Mouse (Mus musculus) MEL (cell line): Measurements from ENCODE around the gene Rasl11b.

Experiments
- CHD1 ChIP-seq: IDR thresholded peaks from 2 replicates; pipeline ENCODE4 v1.6.1; 2012; ENCODE audit warnings: low read depth, mild to moderate bottlenecking, inconsistent platforms, low read length, improper control_type of control experiment
- CTCF ChIP-seq, 3 experiments: IDR thresholded peaks in 2 of 3; conservative IDR thresholded peaks in 1 of 3; 2 replicates each; pipeline ENCODE4 v1.5.1; 2011 to 2012; ENCODE audit warnings: low read length in 3 of 3, low read depth in 2 of 3, mild to moderate bottlenecking in 2 of 3, improper control_type of control experiment in 1 of 3, inconsistent platforms in 1 of 3, mixed read lengths in 1 of 3, moderate library complexity in 1 of 3; ENCODE audit not compliant: control insufficient read depth in 1 of 3, insufficient read depth in 1 of 3, poor library complexity in 1 of 3, severe bottlenecking in 1 of 3
- EP300 ChIP-seq, 2 experiments: IDR thresholded peaks; 2 replicates each; pipeline ENCODE4 v1.6.1; 2011; ENCODE audit warnings: improper control_type of control experiment in 2 of 2, low read length in 2 of 2, low read depth in 1 of 2, mild to moderate bottlenecking in 1 of 2
- GABPA ChIP-seq: IDR thresholded peaks from 2 replicates; pipeline ENCODE4 v1.6.1; 2012; ENCODE audit warnings: low read depth, mild to moderate bottlenecking, inconsistent platforms, low read length, improper control_type of control experiment, moderate library complexity
- HCFC1 ChIP-seq: IDR thresholded peaks from 2 replicates; pipeline ENCODE4 v1.6.1; 2012; ENCODE audit warnings: low read depth, mild to moderate bottlenecking, inconsistent platforms, low read length, improper control_type of control experiment, moderate library complexity
- JUND ChIP-seq: IDR thresholded peaks from 2 replicates; pipeline ENCODE4 v1.6.1; 2011; ENCODE audit warnings: low read depth, mild to moderate bottlenecking, improper control_type of control experiment, low read length
- MAFK ChIP-seq: IDR thresholded peaks from 2 replicates; pipeline ENCODE4 v1.6.1; 2011; ENCODE audit warnings: low read depth, mild to moderate bottlenecking, low read length, improper control_type of control experiment, borderline replicate concordance
- NELFE ChIP-seq: IDR thresholded peaks from 2 replicates; pipeline ENCODE4 v1.6.1; 2011; ENCODE audit warnings: low read depth, low read length, improper control_type of control experiment
- POLR2A ChIP-seq, 2 experiments: IDR thresholded peaks; 2 replicates each; pipeline ENCODE4 v1.6.1; 2011 to 2012; ENCODE audit warnings: low read length in 2 of 2, mild to moderate bottlenecking in 2 of 2, control low read depth in 1 of 2, improper control_type of control experiment in 1 of 2, low read depth in 1 of 2, moderate library complexity in 1 of 2; ENCODE audit not compliant: control insufficient read depth in 1 of 2, insufficient read depth in 1 of 2, poor library complexity in 1 of 2
- RAD21 ChIP-seq: IDR thresholded peaks from 2 replicates; pipeline ENCODE4 v1.6.1; 2011; ENCODE audit warnings: mild to moderate bottlenecking, low read depth, low read length, improper control_type of control experiment
- SIN3A ChIP-seq: IDR thresholded peaks from 2 replicates; pipeline ENCODE4 v1.6.1; 2012; ENCODE audit warnings: low read length, improper control_type of control experiment, inconsistent platforms
- SMC3 ChIP-seq: IDR thresholded peaks from 2 replicates; pipeline ENCODE4 v1.6.1; 2011; ENCODE audit warnings: low read depth, low read length, improper control_type of control experiment
- TBP ChIP-seq: IDR thresholded peaks from 2 replicates; pipeline ENCODE4 v1.8.0; 2011; ENCODE audit warnings: low read depth, low read length, improper control_type of control experiment
- UBTF ChIP-seq: IDR thresholded peaks from 2 replicates; pipeline ENCODE4 v1.6.1; 2012; ENCODE audit warnings: low read depth, mild to moderate bottlenecking, inconsistent platforms, low read length, improper control_type of control experiment, moderate library complexity, borderline replicate concordance; ENCODE audit not compliant: insufficient read depth

DNA sequence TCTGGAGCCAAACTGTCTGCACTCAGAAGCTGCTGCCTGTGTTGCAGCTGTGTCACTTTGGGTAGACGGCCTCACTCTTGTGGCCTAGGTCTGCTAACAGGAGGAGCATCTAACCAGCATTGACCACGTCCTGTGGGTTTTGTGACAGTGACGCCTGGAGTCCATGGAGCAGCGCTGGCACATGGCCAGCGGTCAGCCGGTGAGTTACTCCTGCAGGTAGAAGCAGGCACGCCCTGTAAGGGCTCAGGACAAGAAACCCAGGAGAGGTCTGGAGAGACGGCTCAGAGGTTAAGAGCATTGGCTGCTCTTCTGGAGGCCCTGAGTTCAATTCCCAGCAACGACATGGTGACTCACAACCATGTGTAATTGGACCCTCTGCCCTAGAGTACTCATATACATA, 10.5 kb upstream of the Rasl11b start:
- TF ChIP-seq SIN3A = no peak
- TF ChIP-seq CTCF (IDR thresholded peaks at IDR 0.05 in 2 of 3, conservative IDR thresholded peaks at IDR 0.05 in 1 of 3; ENCODE audit: control insufficient read depth in 1 of 3, insufficient read depth in 1 of 3, low read depth in 2 of 3, low read length in 3 of 3, poor library complexity in 1 of 3, severe bottlenecking in 1 of 3) = no peak
- no peak for TF ChIP-seq HCFC1
- TF ChIP-seq CHD1 = no peak
- TF ChIP-seq NELFE = no peak
- no peak for TF ChIP-seq SMC3
- no peak for TF ChIP-seq MAFK
- TF ChIP-seq RAD21 = no peak
- no peak for TF ChIP-seq EP300 (IDR thresholded peaks at IDR 0.05; ENCODE audit: low read depth in 1 of 2, low read length in 2 of 2)
- TF ChIP-seq UBTF = no peak
- TF ChIP-seq TBP = no peak
- no peak for TF ChIP-seq GABPA
- no peak for TF ChIP-seq JUND
- TF ChIP-seq POLR2A (IDR thresholded peaks at IDR 0.05; ENCODE audit: control insufficient read depth in 1 of 2, insufficient read depth in 1 of 2, low read depth in 1 of 2, low read length in 2 of 2, poor library complexity in 1 of 2) = no peak
